Mouse (Mus musculus) CH12.LX (cell line): ENCODE measurements around the gene Nelfcd. TPM values are rescaled to one million over a fixed set of nuclear protein-coding genes. Genes with fewer than 3 reads are reported as not detected.

Experiments
- DNase-seq: peaks from one replicate; pipeline ENCODE4 v3.0.0-alpha.2; 2013; ENCODE audit errors: extremely low read depth
- H3K27ac ChIP-seq: 2 replicates; pipeline ENCODE4 v1.5.1; 2012; ENCODE audit warnings: low read depth, mild to moderate bottlenecking, control low read depth, moderate library complexity; ENCODE audit not compliant: insufficient read depth
- H3K27me3 ChIP-seq: replicated peaks from 2 replicates; pipeline ENCODE3; 2012; ENCODE audit warnings: inconsistent platforms
- H3K36me3 ChIP-seq, 2 experiments: replicated peaks in 1 of 2; 2 replicates each; pipeline versions ENCODE3 to v1.6.1; 2012; ENCODE audit warnings: inconsistent platforms in 1 of 2, low read length in 1 of 2, mild to moderate bottlenecking in 1 of 2, mixed read lengths in 1 of 2, moderate library complexity in 1 of 2; ENCODE audit not compliant: control insufficient read depth in 1 of 2, insufficient read depth in 1 of 2
- H3K4me1 ChIP-seq, 2 experiments: 2 replicates each; pipeline ENCODE4 v1.6.1; 2012; ENCODE audit warnings: inconsistent platforms in 1 of 2, moderate library complexity in 1 of 2; ENCODE audit not compliant: insufficient read depth in 2 of 2, control insufficient read depth in 1 of 2
- H3K4me2 ChIP-seq: 2 replicates; pipeline ENCODE4 v1.6.1; 2012; ENCODE audit warnings: low read depth, mild to moderate bottlenecking, control low read depth; ENCODE audit not compliant: poor library complexity, insufficient read depth, severe bottlenecking
- H3K4me3 ChIP-seq, 3 experiments: fragments of 150-350 bp in 1 of 3; sonication (generic) in 1 of 3; replicated peaks in 1 of 3; 2 replicates each; pipeline versions ENCODE3 to v1.5.1; 2011 to 2012; ENCODE audit warnings: low read depth in 2 of 3, low read length in 2 of 3, mild to moderate bottlenecking in 2 of 3, moderate library complexity in 2 of 3, control low read depth in 1 of 3, improper control_type of control experiment in 1 of 3, inconsistent platforms in 1 of 3, mixed read lengths in 1 of 3; ENCODE audit not compliant: poor library complexity in 1 of 3
- H3K79me2 ChIP-seq: replicated peaks from 2 replicates; pipeline ENCODE4 v1.6.1; 2012; ENCODE audit warnings: mild to moderate bottlenecking, moderate library complexity; ENCODE audit not compliant: control insufficient read depth, poor library complexity, insufficient read depth, severe bottlenecking; ENCODE audit errors: extremely low read depth
- H3K9ac ChIP-seq: 2 replicates; pipeline ENCODE4 v1.6.1; 2012; ENCODE audit warnings: low read depth, mild to moderate bottlenecking, control low read depth, moderate library complexity; ENCODE audit not compliant: insufficient read depth
- H3K9me3 ChIP-seq: replicated peaks from 2 replicates; pipeline ENCODE3; 2012; ENCODE audit warnings: low read length, inconsistent platforms, mixed read lengths
- CHD1 ChIP-seq: IDR thresholded peaks from 2 replicates; pipeline ENCODE4 v1.6.1; 2012; ENCODE audit warnings: low read depth, low read length, improper control_type of control experiment, inconsistent platforms
- CHD2 ChIP-seq: IDR thresholded peaks from 2 replicates; pipeline ENCODE4 v1.6.1; 2011; ENCODE audit warnings: low read length, improper control_type of control experiment
- ELF1 ChIP-seq: IDR thresholded peaks from 2 replicates; pipeline ENCODE4 v1.6.1; 2014; ENCODE audit warnings: low read depth, mild to moderate bottlenecking, inconsistent platforms, low read length, improper control_type of control experiment
- EP300 ChIP-seq: IDR thresholded peaks from 2 replicates; pipeline ENCODE4 v1.6.1; 2011; ENCODE audit warnings: low read length, improper control_type of control experiment
- ETS1 ChIP-seq: conservative IDR thresholded peaks from 2 replicates; pipeline ENCODE4 v1.6.1; 2012; ENCODE audit warnings: low read depth, mild to moderate bottlenecking, inconsistent platforms, low read length, improper control_type of control experiment, moderate library complexity
- GABPA ChIP-seq: IDR thresholded peaks from 2 replicates; pipeline ENCODE4 v1.6.1; 2012; ENCODE audit warnings: low read depth, low read length, improper control_type of control experiment, inconsistent platforms; ENCODE audit not compliant: insufficient replicate concordance
- JUND ChIP-seq: conservative IDR thresholded peaks from 2 replicates; pipeline ENCODE4 v1.6.1; 2011; ENCODE audit warnings: low read depth, low read length, improper control_type of control experiment
- MXI1 ChIP-seq: IDR thresholded peaks from 2 replicates; pipeline ENCODE4 v1.6.1; 2011; ENCODE audit warnings: mild to moderate bottlenecking, low read depth, low read length, improper control_type of control experiment
- RAD21 ChIP-seq: IDR thresholded peaks from 2 replicates; pipeline ENCODE4 v1.6.1; 2011; ENCODE audit warnings: low read depth, mild to moderate bottlenecking, low read length, improper control_type of control experiment, moderate library complexity
- TCF12 ChIP-seq: IDR thresholded peaks from 2 replicates; pipeline ENCODE4 v1.6.1; 2014; ENCODE audit warnings: low read depth, mild to moderate bottlenecking, inconsistent platforms, low read length, improper control_type of control experiment
- ZC3H11A ChIP-seq: IDR thresholded peaks from 2 replicates; pipeline ENCODE4 v1.6.1; 2012; ENCODE audit warnings: low read depth, mild to moderate bottlenecking, inconsistent platforms, low read length, improper control_type of control experiment
- ZMIZ1 ChIP-seq: IDR thresholded peaks from 2 replicates; pipeline ENCODE4 v1.6.1; 2012; ENCODE audit warnings: low read depth, mild to moderate bottlenecking, inconsistent platforms, low read length, improper control_type of control experiment
- ZNF384 ChIP-seq: IDR thresholded peaks from 2 replicates; pipeline ENCODE4 v1.6.1; 2012; ENCODE audit warnings: low read depth, low read length, improper control_type of control experiment, inconsistent platforms
- dilution Hi-C: fragments of 300-500 bp; cut with MboI; formaldehyde crosslinking; loops from 2 replicates; pipeline ENCODE4 v1.14.3; 2020; ENCODE audit warnings: low sequenced_read_pairs; ENCODE audit not compliant: extremely low pct_unique_long_range_greater_than_20kb, extremely low pct_ligation_motif_present
- in situ Hi-C: fragments of 300-500 bp; cut with MboI; formaldehyde crosslinking; loops from 3 replicates; pipeline ENCODE4 v1.14.3; 2019; ENCODE audit warnings: low sequenced_read_pairs, low pct_ligation_motif_present, low pct_unique_long_range_greater_than_20kb, mixed read lengths
- polyA plus RNA-seq: library from polyadenylated mRNA; unstranded; fragments of >175 nt; gene quantifications from 2 replicates; pipeline ENCODE4 v1.2.1, GENCODE M21; 2012; ENCODE audit warnings: low read depth; ENCODE audit not compliant: insufficient read length
- total RNA-seq, 2 experiments: library from RNA; depleted of rRNA; stranded (reverse); fragments of 300-350 nt in 1 of 2; fragments of >200 nt in 1 of 2; gene quantifications; 2 replicates each; pipeline ENCODE4 v1.2.3; 2012 to 2014

Nelfcd gene
- total and polyA plus RNA-seq, 3 experiments, result 39.1 to 50.5 (median 44.6) TPM

DNA sequence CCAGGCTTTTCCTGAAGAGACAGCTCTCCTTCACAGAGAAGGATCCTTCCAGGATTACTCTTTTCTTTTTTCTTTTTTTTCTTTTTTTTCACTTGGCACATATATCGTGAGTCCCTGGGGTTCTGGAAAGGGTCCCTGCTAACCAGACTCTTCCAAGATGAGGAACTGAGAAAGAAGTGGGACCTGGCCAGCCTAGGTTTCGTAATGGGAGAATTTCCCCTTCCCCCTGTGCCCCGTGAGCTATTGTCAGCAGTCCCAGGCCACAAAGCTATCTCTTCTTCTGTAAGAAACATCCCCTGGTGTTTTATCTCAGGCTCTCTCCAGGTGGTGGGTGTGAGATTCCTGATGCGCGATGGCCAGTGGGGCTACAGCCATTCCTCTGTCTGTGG, 23.8 kb downstream of the Nelfcd start (continued):
- no peak for TF ChIP-seq RAD21
- TF ChIP-seq MXI1, result no peak
- peak; percentile 79 for TF ChIP-seq ETS1
- TF ChIP-seq EP300, result peak; percentile 76
- TF ChIP-seq JUND, result no peak
- no peak for TF ChIP-seq ZC3H11A
- TF ChIP-seq ELF1, result no peak; the same call in 1 of the 2 replicates
- TF ChIP-seq ZNF384, result peak; percentile 69

DNA sequence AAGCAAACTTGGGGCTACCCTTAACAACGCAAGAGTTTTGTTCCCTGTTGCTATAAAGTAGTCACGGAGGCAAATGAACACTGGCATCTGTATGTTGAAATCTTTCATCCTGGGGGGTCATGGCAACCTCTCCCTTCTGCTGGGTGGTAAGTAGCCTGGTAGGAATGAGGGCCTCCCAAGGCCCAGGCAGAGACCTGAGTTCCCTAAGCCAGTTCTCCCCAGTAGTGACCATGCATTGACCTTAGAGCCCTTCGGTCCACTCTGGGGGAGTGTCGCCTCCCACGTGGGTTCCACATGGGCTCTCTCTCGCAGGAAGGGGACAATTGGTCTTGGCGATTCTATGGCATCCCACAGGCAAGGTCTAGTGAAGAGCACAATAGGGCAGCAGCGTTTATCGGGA, 24.4 kb downstream of the Nelfcd start:
- DNase-seq, result no peak
- Histone ChIP-seq H3K4me1 (peaks cover 34 to 77% of the 10 kb centered on the region in 2 experiments), H3K36me3 (peaks cover 10 to 20% of the 10 kb centered on the region in 2 experiments), H3K79me2 (peaks cover 28% of the 10 kb centered on the region), H3K4me3 (no peak overlapping the region), H3K27ac (no peak overlapping the region), H3K9me3 (no peaks in the 10 kb centered on the region), H3K4me2 (peak overlapping the region; percentile 92), H3K9ac (no peak overlapping the region), H3K27me3 (peaks cover 1% of the 10 kb centered on the region)
- dilution Hi-C loops, result no loop called here
- TF ChIP-seq MXI1, result 0 out of 2 replicates have a peak, but pooled peaks have one; percentile 19
- TF ChIP-seq GABPA, result no peak
- 0 out of 2 replicates have a peak, but pooled peaks have one; percentile 45 for TF ChIP-seq CHD1
- TF ChIP-seq TCF12, result no peak
- no peak for TF ChIP-seq ZMIZ1
- in situ Hi-C loops, result no loop called here

DNA sequence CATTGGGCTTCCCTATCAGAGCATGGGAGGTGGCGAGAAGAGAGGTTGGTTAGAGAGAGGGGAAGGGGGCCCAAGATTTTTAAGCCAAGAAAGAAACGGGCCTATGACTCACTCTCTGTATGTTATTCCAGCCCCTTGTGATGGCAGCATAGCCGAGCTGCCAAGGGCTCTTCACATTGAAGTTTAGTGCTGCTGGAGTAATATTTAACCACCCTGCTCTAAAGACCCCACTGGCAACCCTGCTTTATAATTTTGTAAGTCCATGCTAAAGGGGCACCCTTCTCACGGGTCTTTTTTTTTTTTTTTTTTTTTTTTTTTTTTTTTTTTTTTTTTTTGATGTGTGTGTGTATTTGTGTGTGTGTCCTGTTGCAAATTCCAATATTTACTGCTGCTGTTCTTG, 26.3 kb downstream of the Nelfcd start:
- Histone ChIP-seq H3K4me1 (peaks cover 32 to 64% of the 10 kb centered on the region in 2 experiments), H3K9me3 (no peaks in the 10 kb centered on the region), H3K36me3 (peaks cover 0 to 2% of the 10 kb centered on the region in 2 experiments), H3K27ac (no peak overlapping the region), H3K4me2 (0 out of 2 replicates have a peak overlapping the region, but pooled peaks have one; percentile 23), H3K4me3 (no peak overlapping the region), H3K9ac (no peak overlapping the region), H3K79me2 (peaks cover 18% of the 10 kb centered on the region), H3K27me3 (peaks cover 1% of the 10 kb centered on the region)
- in situ Hi-C loops (no loop called here), dilution Hi-C loops (no loop called here)
- DNase-seq, result no peak
- TF ChIP-seq CHD2, result no peak
- peak; percentile 89 for TF ChIP-seq ZNF384
